Mouse (Mus musculus): Measurements from ENCODE around the gene Gpi1. TPM values are rescaled to one million over a fixed set of nuclear protein-coding genes. Genes with fewer than 3 reads are reported as not detected.

The Gpi1 gene
- polyA plus RNA-seq, 1 experiment from 2014 or later = 218 TPM

DNA sequence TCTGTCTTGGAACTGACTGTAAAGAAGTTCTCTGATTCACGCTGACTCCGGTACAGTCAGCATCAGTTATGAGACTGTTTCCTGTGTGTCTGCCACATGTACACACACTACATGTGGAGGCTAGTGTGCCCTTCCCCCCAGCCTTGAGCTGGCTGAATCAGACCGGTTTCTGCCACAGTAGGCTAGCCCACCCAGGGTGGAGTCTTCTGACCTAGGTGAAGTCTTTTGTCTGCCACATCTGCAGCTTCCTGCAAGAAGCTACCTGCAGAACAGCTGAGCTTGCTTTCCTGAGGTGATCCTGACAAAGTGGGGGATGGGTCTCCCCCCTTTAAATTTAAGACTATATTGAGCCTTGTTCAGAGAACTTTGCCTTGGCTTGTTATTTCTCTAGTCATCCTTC lies 60.7 kb downstream of the Gpi1 start, which contains the start of gene Uba2:
Uba2 (minus strand) TSS at position 146 of the 400 bp plus-strand sequence.
- 78% methylated on average over 3 of the region's 3 CpGs for WGBS (ENCODE audit: insufficient replicate concordance)
- Histone ChIP-seq H3K9ac (replicated peaks) (peak within 1 kb of the TSS; percentile 90; the same call in 1 of the 2 replicates), H3K27ac (ENCODE audit: low read depth) (peak within 1 kb of the TSS; percentile 81), H3K4me3 (ENCODE audit: low read depth, low read length) (peak within 1 kb of the TSS; percentile 80), H3K27me3 (ENCODE audit: insufficient read depth, low read length) (no peaks in the 10 kb centered on the region), H3K36me3 (replicated peaks; ENCODE audit: insufficient read depth, low read length) (peaks cover 8% of the 10 kb centered on the region), H3K4me1 (ENCODE audit: insufficient read depth) (peaks cover 11% of the 10 kb centered on the region), H3K9me3 (ENCODE audit: low read length) (no peaks in the 10 kb centered on the region), H3K4me2 (ENCODE audit: low read depth, low read length) (peak within 1 kb of the TSS; percentile 85)
- TF ChIP-seq EP300 (IDR thresholded peaks at IDR 0.05; ENCODE audit: low read depth) = no peak
- TF ChIP-seq CTCF (IDR thresholded peaks at IDR 0.05; ENCODE audit: low read depth) = no peak
- DNase-seq = no peak
- no peak for ATAC-seq

DNA sequence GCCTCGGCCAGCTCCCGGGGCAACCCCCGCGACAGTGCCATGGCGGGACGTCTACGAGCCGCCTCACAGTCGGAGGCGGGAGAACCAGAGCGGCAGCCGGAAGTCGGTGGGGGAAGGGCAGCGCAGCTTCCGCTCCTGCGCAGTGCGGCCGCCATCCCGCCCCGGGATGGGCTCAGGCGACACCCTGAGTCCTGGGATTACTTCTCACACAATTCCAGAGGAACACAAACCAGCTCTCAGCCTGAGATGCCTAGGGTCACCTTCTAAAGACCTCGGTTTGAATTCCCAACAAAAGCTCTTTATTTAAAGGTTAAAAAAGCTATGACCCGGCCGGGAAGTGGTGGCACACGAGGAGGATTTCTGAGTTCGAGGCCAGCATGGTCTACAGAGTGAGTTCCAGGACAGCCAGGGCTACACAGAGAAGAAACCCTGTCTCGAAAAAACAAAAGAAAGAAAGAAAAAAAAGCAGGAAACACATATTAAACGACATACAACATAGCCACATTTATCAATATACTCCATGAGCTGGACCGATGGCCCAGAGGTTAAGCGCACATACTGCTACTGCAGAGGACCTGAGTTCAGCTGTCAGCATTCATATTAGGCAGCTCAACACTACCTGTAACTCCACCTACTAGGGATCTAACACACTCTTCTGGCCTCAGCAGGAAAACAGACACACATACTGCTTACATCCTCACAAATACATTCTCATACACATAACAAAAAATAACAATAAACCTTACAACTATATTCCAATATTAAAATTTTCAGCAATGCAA lies 61.5 kb downstream of the Gpi1 start:
- H3K9ac ChIP-seq (replicated peaks) = peak overlapping the region; percentile 90
- H3K4me2 ChIP-seq (ENCODE audit: low read depth, low read length) = peak overlapping the region; percentile 85
- no peaks in the 10 kb centered on the region for H3K9me3 ChIP-seq (ENCODE audit: low read length)
- WGBS (ENCODE audit: insufficient replicate concordance) = 10% methylated on average over 30 of the region's 30 CpGs
- no peak for TF ChIP-seq EP300 (IDR thresholded peaks at IDR 0.05; ENCODE audit: low read depth)
- peak overlapping the region; percentile 81 for H3K27ac ChIP-seq (ENCODE audit: low read depth)
- no peaks in the 10 kb centered on the region for H3K27me3 ChIP-seq (ENCODE audit: insufficient read depth, low read length)
- peak; percentile 96 for ATAC-seq
- H3K36me3 ChIP-seq (replicated peaks; ENCODE audit: insufficient read depth, low read length) = peaks cover 13% of the 10 kb centered on the region
- H3K4me3 ChIP-seq (ENCODE audit: low read depth, low read length) = peak overlapping the region; percentile 80
- H3K4me1 ChIP-seq (ENCODE audit: insufficient read depth) = peaks cover 11% of the 10 kb centered on the region
- DNase-seq = peak; percentile 93

- no peak for DNase-seq
- Histone ChIP-seq H3K27ac (ENCODE audit: low read depth) (peak overlapping the region; percentile 81), H3K36me3 (replicated peaks; ENCODE audit: insufficient read depth, low read length) (peaks cover 21% of the 10 kb centered on the region), H3K27me3 (ENCODE audit: insufficient read depth, low read length) (no peaks in the 10 kb centered on the region), H3K9ac (replicated peaks) (peak overlapping the region; percentile 90), H3K9me3 (ENCODE audit: low read length) (no peaks in the 10 kb centered on the region), H3K4me2 (ENCODE audit: low read depth, low read length) (peak overlapping the region; percentile 85), H3K4me3 (ENCODE audit: low read depth, low read length) (peak overlapping the region; percentile 80), H3K4me1 (ENCODE audit: insufficient read depth) (peaks cover 11% of the 10 kb centered on the region)
- under 1% methylated on average over 50 of the region's 54 CpGs for WGBS (ENCODE audit: insufficient replicate concordance)
- ATAC-seq = peak; percentile 83
- TF ChIP-seq CTCF (IDR thresholded peaks at IDR 0.05; ENCODE audit: low read depth) = no peak
These were observed 62.2 kb downstream of the Gpi1 start for GRCm38 (mm10) chr7:34167766-34168469.

- ATAC-seq (no peak), DNase-seq (peak; percentile 72)
- H3K9me3 ChIP-seq (ENCODE audit: low read length) = no peaks in the 10 kb centered on the region
- TF ChIP-seq EP300 (IDR thresholded peaks at IDR 0.05; ENCODE audit: low read depth) = no peak
- TF ChIP-seq CTCF (IDR thresholded peaks at IDR 0.05; ENCODE audit: low read depth) = peak; percentile 65
- 46% methylated on average over 4 of the region's 4 CpGs for WGBS (ENCODE audit: insufficient replicate concordance)
- no peak overlapping the region for H3K9ac ChIP-seq (replicated peaks)
- H3K4me3 ChIP-seq (ENCODE audit: low read depth, low read length) = no peak overlapping the region
- no peaks in the 10 kb centered on the region for H3K27me3 ChIP-seq (ENCODE audit: insufficient read depth, low read length)
- peak overlapping the region; percentile 10; the same call in 1 of the 2 replicates for H3K4me2 ChIP-seq (ENCODE audit: low read depth, low read length)
- H3K36me3 ChIP-seq (replicated peaks; ENCODE audit: insufficient read depth, low read length) = peaks cover 32% of the 10 kb centered on the region
- peaks cover 11% of the 10 kb centered on the region for H3K4me1 ChIP-seq (ENCODE audit: insufficient read depth)
- H3K27ac ChIP-seq (ENCODE audit: low read depth) = no peak overlapping the region
These were observed 63.3 kb downstream of the Gpi1 start for GRCm38 (mm10) chr7:34166850-34167249.

DNA sequence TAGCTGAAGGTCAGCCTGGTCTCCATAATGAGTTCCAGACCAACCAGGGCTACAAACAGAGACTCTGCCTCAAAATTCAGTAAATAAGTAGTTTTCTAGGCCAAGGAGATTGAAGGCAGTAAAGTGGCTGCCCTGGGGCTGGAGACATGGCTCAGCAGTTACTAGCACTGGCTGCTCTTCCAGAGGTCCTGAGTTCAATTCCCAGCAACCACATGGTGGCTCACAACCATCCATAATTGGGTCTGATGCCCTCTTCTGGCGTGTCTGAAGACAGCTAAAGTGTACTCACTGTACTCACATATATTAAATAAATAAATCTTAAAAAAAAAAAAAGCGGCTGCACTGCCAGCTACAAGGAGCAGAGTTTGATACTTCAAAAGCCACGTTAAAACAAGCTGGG lies 64.1 kb downstream of the Gpi1 start:
- no peak for ATAC-seq
- Histone ChIP-seq H3K9me3 (ENCODE audit: low read length) (no peaks in the 10 kb centered on the region), H3K9ac (replicated peaks) (no peak overlapping the region), H3K4me3 (ENCODE audit: low read depth, low read length) (no peak overlapping the region), H3K4me1 (ENCODE audit: insufficient read depth) (peaks cover 11% of the 10 kb centered on the region), H3K27me3 (ENCODE audit: insufficient read depth, low read length) (no peaks in the 10 kb centered on the region), H3K4me2 (ENCODE audit: low read depth, low read length) (no peak overlapping the region), H3K27ac (ENCODE audit: low read depth) (no peak overlapping the region), H3K36me3 (replicated peaks; ENCODE audit: insufficient read depth, low read length) (peaks cover 40% of the 10 kb centered on the region)
- DNase-seq = no peak
- 82% methylated on average over 3 of the region's 3 CpGs for WGBS (ENCODE audit: insufficient replicate concordance)
- TF ChIP-seq CTCF (IDR thresholded peaks at IDR 0.05; ENCODE audit: low read depth) (no peak), EP300 (IDR thresholded peaks at IDR 0.05; ENCODE audit: low read depth) (no peak)

DNA sequence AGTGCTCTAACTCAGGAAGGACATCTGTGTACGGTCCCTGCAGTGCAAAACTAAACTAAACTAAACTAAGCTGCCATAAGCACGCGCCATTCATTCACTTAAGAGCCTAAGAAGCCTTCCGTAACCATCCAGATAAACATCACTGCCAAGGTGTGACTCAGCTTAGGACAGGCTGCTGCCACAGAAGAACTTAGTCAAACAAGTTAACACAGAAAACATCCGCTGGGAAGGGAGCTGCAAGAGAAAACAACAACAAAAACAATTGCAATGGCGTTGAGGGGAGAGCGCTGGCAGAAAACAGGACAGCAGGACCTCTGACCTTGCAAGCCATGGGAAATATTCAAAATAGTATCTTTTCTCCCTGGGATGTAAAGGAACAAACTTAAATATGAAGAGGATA lies 65.5 kb downstream of the Gpi1 start:
- 91% methylated on average over 7 of the region's 7 CpGs for WGBS (ENCODE audit: insufficient replicate concordance)
- Histone ChIP-seq H3K27me3 (ENCODE audit: insufficient read depth, low read length) (no peaks in the 10 kb centered on the region), H3K27ac (ENCODE audit: low read depth) (no peak overlapping the region), H3K9ac (replicated peaks) (no peak overlapping the region), H3K36me3 (replicated peaks; ENCODE audit: insufficient read depth, low read length) (peaks cover 51% of the 10 kb centered on the region), H3K4me2 (ENCODE audit: low read depth, low read length) (no peak overlapping the region), H3K4me3 (ENCODE audit: low read depth, low read length) (no peak overlapping the region), H3K4me1 (ENCODE audit: insufficient read depth) (peaks cover 11% of the 10 kb centered on the region), H3K9me3 (ENCODE audit: low read length) (no peaks in the 10 kb centered on the region)
- ATAC-seq (no peak), DNase-seq (no peak)
- no peak for TF ChIP-seq EP300 (IDR thresholded peaks at IDR 0.05; ENCODE audit: low read depth)
- TF ChIP-seq CTCF (IDR thresholded peaks at IDR 0.05; ENCODE audit: low read depth) = no peak
